Mouse (Mus musculus) forebrain, embryonic 14.5 days (tissue): ENCODE results near the gene Cyb5d2. TPM values are rescaled to one million over a fixed set of nuclear protein-coding genes. Genes with fewer than 3 reads are reported as not detected.

ENCODE experiments used
- ATAC-seq: fragments of 200-750 bp; cut with Nextera tagmentation; 2 replicates; pipeline ENCODE4 v1.8.0; 2017; ENCODE audit warnings: mild to moderate bottlenecking, moderate library complexity
- DNase-seq: peaks from one replicate; pipeline ENCODE4 v3.0.0-alpha.2; 2015; ENCODE audit warnings: low spot score
- H3K27ac ChIP-seq: fragments of 300-500 bp; sonication (generic); 2 replicates; pipeline ENCODE4 v1.5.1; 2014; ENCODE audit warnings: low read depth, mild to moderate bottlenecking, control low read depth, low read length, moderate library complexity
- H3K27me3 ChIP-seq: fragments of 300-500 bp; sonication (generic); replicated peaks from 2 replicates; pipeline ENCODE4 v1.6.1; 2014; ENCODE audit warnings: low read length, control low read depth, mixed read lengths; ENCODE audit not compliant: control insufficient read depth, insufficient read depth
- H3K36me3 ChIP-seq: fragments of 300-500 bp; sonication (generic); 2 replicates; pipeline ENCODE4 v1.6.1; 2014; ENCODE audit warnings: low read length, control low read depth; ENCODE audit not compliant: control insufficient read depth, insufficient read depth
- H3K4me1 ChIP-seq: fragments of 300-500 bp; sonication (generic); 2 replicates; pipeline ENCODE4 v1.6.1; 2014; ENCODE audit warnings: antibody characterized with exemption, low read length, control low read depth; ENCODE audit not compliant: control insufficient read depth, insufficient read depth
- H3K4me2 ChIP-seq: fragments of 300-500 bp; sonication (generic); 2 replicates; pipeline ENCODE4 v1.6.1; 2014; ENCODE audit warnings: mild to moderate bottlenecking, control low read depth, low read length
- H3K4me3 ChIP-seq: fragments of 300-500 bp; sonication (generic); 2 replicates; pipeline ENCODE4 v1.5.1; 2014; ENCODE audit warnings: low read depth, low read length, control low read depth
- H3K9ac ChIP-seq: fragments of 300-500 bp; sonication (generic); 2 replicates; pipeline ENCODE4 v1.6.1; 2014; ENCODE audit warnings: mild to moderate bottlenecking, low read length, control low read depth, moderate library complexity
- H3K9me3 ChIP-seq: fragments of 300-500 bp; sonication (generic); replicated peaks from 2 replicates; pipeline ENCODE4 v1.6.1; 2016; ENCODE audit warnings: low read length, control low read depth, mixed read lengths; ENCODE audit not compliant: control insufficient read depth
- WGBS: fragments of 180-500 bp; shearing (Covaris S2); extraction: QIAGEN DNeasy Blood & Tissue Kit; methylation state at CpG from one replicate; pipeline ENCODE4 v1.1.7; 2014; 5-methylcytosine and 5-hydroxymethylcytosine counted together
- polyA plus RNA-seq: library from polyadenylated mRNA; unstranded; fragments of >200 nt; fragmentation: Nextera tagmentation; extraction: Ambion mirVana; gene quantifications from 2 replicates; pipeline ENCODE4 v1.2.1, GENCODE M21; 2014

The Cyb5d2 gene
- 4.4 and 4.5 TPM in 2 replicates for polyA plus RNA-seq

GRCm38 (mm10) chr11:72795455-72796295 is at the start of gene Cyb5d2, which contains the start of gene Zzef1:
Cyb5d2 (minus strand) TSS chr11:72796142.
Zzef1 (plus strand) TSS chr11:72796226.
- DNase-seq (peak; percentile 99), ATAC-seq (peak; percentile 95)
- H3K4me1 ChIP-seq: peaks cover 9% of the 10 kb centered on the region
- peak within 1 kb of the TSS; percentile 89 for H3K9ac ChIP-seq
- no peaks in the 10 kb centered on the region for H3K27me3 ChIP-seq
- peak within 1 kb of the TSS; percentile 89 for H3K4me3 ChIP-seq
- H3K27ac ChIP-seq: peak within 1 kb of the TSS; percentile 87
- no peaks in the 10 kb centered on the region for H3K9me3 ChIP-seq
- H3K4me2 ChIP-seq: peak within 1 kb of the TSS; percentile 87
- under 1% methylated on average over 68 of the region's 69 CpGs for WGBS
- no peaks in the 10 kb centered on the region for H3K36me3 ChIP-seq

GRCm38 (mm10) chr11:72845526-72845925 is 49.6 kb upstream of the Cyb5d2 start:
- 96% methylated on average over 2 of the region's 2 CpGs for WGBS
- Histone ChIP-seq H3K9me3 (no peaks in the 10 kb centered on the region), H3K9ac (no peak overlapping the region), H3K4me3 (no peak overlapping the region), H3K27me3 (no peaks in the 10 kb centered on the region), H3K4me1 (no peaks in the 10 kb centered on the region), H3K36me3 (peaks cover 55% of the 10 kb centered on the region), H3K27ac (no peak overlapping the region), H3K4me2 (no peak overlapping the region)
- ATAC-seq (no peak), DNase-seq (no peak)

GRCm38 (mm10) chr11:72843576-72843975 is 47.6 kb upstream of the Cyb5d2 start:
- no peak overlapping the region for H3K4me2 ChIP-seq
- no peak overlapping the region for H3K4me3 ChIP-seq
- H3K27me3 ChIP-seq: no peaks in the 10 kb centered on the region
- H3K27ac ChIP-seq: no peak overlapping the region
- H3K36me3 ChIP-seq: peaks cover 51% of the 10 kb centered on the region
- no peak for ATAC-seq
- DNase-seq: no peak
- H3K9ac ChIP-seq: no peak overlapping the region
- H3K4me1 ChIP-seq: no peaks in the 10 kb centered on the region
- no peaks in the 10 kb centered on the region for H3K9me3 ChIP-seq

GRCm38 (mm10) chr11:72842731-72843130 is 46.8 kb upstream of the Cyb5d2 start:
- H3K27ac ChIP-seq: no peak overlapping the region
- WGBS: 87% methylated on average over 3 of the region's 3 CpGs
- peaks cover 43% of the 10 kb centered on the region for H3K36me3 ChIP-seq
- H3K4me2 ChIP-seq: no peak overlapping the region
- ATAC-seq: no peak
- no peak overlapping the region for H3K4me3 ChIP-seq
- H3K9me3 ChIP-seq: no peaks in the 10 kb centered on the region
- DNase-seq: no peak
- H3K4me1 ChIP-seq: no peaks in the 10 kb centered on the region
- no peaks in the 10 kb centered on the region for H3K27me3 ChIP-seq
- no peak overlapping the region for H3K9ac ChIP-seq

- Histone ChIP-seq H3K9me3 (no peaks in the 10 kb centered on the region), H3K4me2 (no peak overlapping the region), H3K4me3 (no peak overlapping the region), H3K9ac (no peak overlapping the region), H3K4me1 (no peaks in the 10 kb centered on the region), H3K27ac (no peak overlapping the region), H3K36me3 (peaks cover 82% of the 10 kb centered on the region), H3K27me3 (no peaks in the 10 kb centered on the region)
- ATAC-seq (no peak), DNase-seq (no peak)
- WGBS: 92% methylated on average over 3 of the region's 3 CpGs
Observed at GRCm38 (mm10) chr11:72829869-72830268, 33.9 kb upstream of the Cyb5d2 start.

GRCm38 (mm10) chr11:72821041-72821440 is 25.1 kb upstream of the Cyb5d2 start:
- Histone ChIP-seq H3K9ac (no peak overlapping the region), H3K9me3 (no peaks in the 10 kb centered on the region), H3K36me3 (peaks cover 49% of the 10 kb centered on the region), H3K4me3 (no peak overlapping the region), H3K27me3 (no peaks in the 10 kb centered on the region), H3K27ac (no peak overlapping the region), H3K4me1 (no peaks in the 10 kb centered on the region), H3K4me2 (no peak overlapping the region)
- ATAC-seq (no peak), DNase-seq (no peak)
- 93% methylated on average over 7 of the region's 7 CpGs for WGBS

- peaks cover 31% of the 10 kb centered on the region for H3K36me3 ChIP-seq
- H3K9me3 ChIP-seq: no peaks in the 10 kb centered on the region
- H3K27ac ChIP-seq: no peak overlapping the region
- WGBS: 92% methylated on average over 7 of the region's 7 CpGs
- H3K4me1 ChIP-seq: no peaks in the 10 kb centered on the region
- no peak for ATAC-seq
- no peak for DNase-seq
- H3K9ac ChIP-seq: no peak overlapping the region
- H3K4me2 ChIP-seq: no peak overlapping the region
- no peak overlapping the region for H3K4me3 ChIP-seq
- no peaks in the 10 kb centered on the region for H3K27me3 ChIP-seq
Observed at GRCm38 (mm10) chr11:72818067-72818466, 22.1 kb upstream of the Cyb5d2 start.

GRCm38 (mm10) chr11:72816859-72817258 is 20.9 kb upstream of the Cyb5d2 start:
- no peaks in the 10 kb centered on the region for H3K9me3 ChIP-seq
- no peaks in the 10 kb centered on the region for H3K4me1 ChIP-seq
- H3K36me3 ChIP-seq: peaks cover 21% of the 10 kb centered on the region
- no peak overlapping the region for H3K9ac ChIP-seq
- H3K4me3 ChIP-seq: no peak overlapping the region
- H3K27ac ChIP-seq: no peak overlapping the region
- no peaks in the 10 kb centered on the region for H3K27me3 ChIP-seq
- H3K4me2 ChIP-seq: no peak overlapping the region
- DNase-seq (no peak), ATAC-seq (no peak)
- WGBS: 81% methylated on average over 1 of the region's 1 CpGs

GRCm38 (mm10) chr11:72814188-72814587 is 18.2 kb upstream of the Cyb5d2 start:
- H3K4me3 ChIP-seq: no peak overlapping the region
- 76% methylated on average over 2 of the region's 2 CpGs for WGBS
- no peak for DNase-seq
- H3K4me2 ChIP-seq: no peak overlapping the region
- no peak overlapping the region for H3K27ac ChIP-seq
- H3K27me3 ChIP-seq: no peaks in the 10 kb centered on the region
- no peaks in the 10 kb centered on the region for H3K9me3 ChIP-seq
- no peak overlapping the region for H3K9ac ChIP-seq
- ATAC-seq: no peak
- H3K36me3 ChIP-seq: no peaks in the 10 kb centered on the region; the same call in 1 of the 2 replicates
- no peaks in the 10 kb centered on the region for H3K4me1 ChIP-seq
